Mouse (Mus musculus): ENCODE measurements around the gene Sipa1l3. TPM values are rescaled to one million over a fixed set of nuclear protein-coding genes. Genes with fewer than 3 reads are reported as not detected.
A peak's percentile ranks its signal among the peaks of the same experiment; 100 is the strongest.

Sipa1l3 gene
- polyA plus RNA-seq, 1 experiment from 2014 or later: 4.5 TPM

- H3K4me2 ChIP-seq (ENCODE audit: low read depth, low read length): peak overlapping the region; percentile 87
- peak overlapping the region; percentile 63 for H3K9ac ChIP-seq (replicated peaks; ENCODE audit: low read length)
- H3K27me3 ChIP-seq (ENCODE audit: control insufficient read depth, insufficient read depth, low read length): 0 out of 2 replicates have a peak, but pooled peaks cover 2% of the 10 kb centered on the region
- ATAC-seq (replicated peaks; ENCODE audit: insufficient number of reproducible peaks, low FRiP score, low TSS enrichment, low read depth): no peak
- peaks cover 8% of the 10 kb centered on the region for H3K4me1 ChIP-seq (ENCODE audit: control insufficient read depth, insufficient read depth, low read length)
- WGBS: under 1% methylated on average over 48 of the region's 48 CpGs
- DNase-seq (ENCODE audit: low spot score): peak; percentile 54
- peak overlapping the region; percentile 28; the same call in 1 of the 2 replicates for H3K27ac ChIP-seq (replicated peaks; ENCODE audit: low read depth, low read length)
- no peaks in the 10 kb centered on the region for H3K36me3 ChIP-seq (replicated peaks; ENCODE audit: control insufficient read depth, insufficient read depth, low read depth, low read length)
- no peaks in the 10 kb centered on the region for H3K9me3 ChIP-seq (replicated peaks; ENCODE audit: control insufficient read depth, low read length)
- peak overlapping the region; percentile 58 for H3K4me3 ChIP-seq (ENCODE audit: low read depth, low read length)
Measured at GRCm38 (mm10) chr7:29304463-29305262, 213.8 kb downstream of the Sipa1l3 start.

- Histone ChIP-seq H3K9me3 (replicated peaks; ENCODE audit: control insufficient read depth, low read length) (no peaks in the 10 kb centered on the region), H3K4me1 (ENCODE audit: control insufficient read depth, insufficient read depth, low read length) (peaks cover 8% of the 10 kb centered on the region), H3K4me3 (ENCODE audit: low read depth, low read length) (peak within 1 kb of the TSS; percentile 58), H3K4me2 (ENCODE audit: low read depth, low read length) (peak within 1 kb of the TSS; percentile 87), H3K9ac (replicated peaks; ENCODE audit: low read length) (peak within 1 kb of the TSS; percentile 63), H3K27ac (replicated peaks; ENCODE audit: low read depth, low read length) (peak within 1 kb of the TSS; percentile 28; the same call in 1 of the 2 replicates), H3K27me3 (ENCODE audit: control insufficient read depth, insufficient read depth, low read length) (0 out of 2 replicates have a peak, but pooled peaks cover 2% of the 10 kb centered on the region), H3K36me3 (replicated peaks; ENCODE audit: control insufficient read depth, insufficient read depth, low read depth, low read length) (no peaks in the 10 kb centered on the region)
- WGBS: under 1% methylated on average over 61 of the region's 67 CpGs
- peak; percentile 94 for DNase-seq (ENCODE audit: low spot score)
- ATAC-seq (replicated peaks; ENCODE audit: insufficient number of reproducible peaks, low FRiP score, low TSS enrichment, low read depth): peak; percentile 85
Measured at GRCm38 (mm10) chr7:29303738-29304462, 214.5 kb downstream of the Sipa1l3 start, which contains the start of gene Dpf1. TSS of gene Dpf1 (plus strand) at chr7:29303951.

- Histone ChIP-seq H3K9ac (replicated peaks; ENCODE audit: low read length) (no peak overlapping the region), H3K9me3 (replicated peaks; ENCODE audit: control insufficient read depth, low read length) (no peaks in the 10 kb centered on the region), H3K4me3 (ENCODE audit: low read depth, low read length) (no peak overlapping the region), H3K4me2 (ENCODE audit: low read depth, low read length) (no peak overlapping the region), H3K4me1 (ENCODE audit: control insufficient read depth, insufficient read depth, low read length) (peaks cover 8% of the 10 kb centered on the region), H3K27me3 (ENCODE audit: control insufficient read depth, insufficient read depth, low read length) (0 out of 2 replicates have a peak, but pooled peaks cover 2% of the 10 kb centered on the region), H3K36me3 (replicated peaks; ENCODE audit: control insufficient read depth, insufficient read depth, low read depth, low read length) (no peaks in the 10 kb centered on the region), H3K27ac (replicated peaks; ENCODE audit: low read depth, low read length) (no peak overlapping the region)
- no peak for ATAC-seq (replicated peaks; ENCODE audit: insufficient number of reproducible peaks, low FRiP score, low TSS enrichment, low read depth)
- DNase-seq (ENCODE audit: low spot score): no peak
- 69% methylated on average over 7 of the region's 7 CpGs for whole genome bisulfite sequencing
Measured at GRCm38 (mm10) chr7:29302641-29303040, 215.8 kb downstream of the Sipa1l3 start.

- 2% methylated on average over 7 of the region's 7 CpGs for WGBS
- H3K4me3 ChIP-seq (ENCODE audit: low read depth, low read length): no peak overlapping the region
Measured at GRCm38 (mm10) chr7:29301127-29301566, 217.3 kb downstream of the Sipa1l3 start.

GRCm38 (mm10) chr7:29296998-29297397 is 221.4 kb downstream of the Sipa1l3 start:
- H3K27me3 ChIP-seq (ENCODE audit: control insufficient read depth, insufficient read depth, low read length): no peaks in the 10 kb centered on the region
- ATAC-seq (replicated peaks; ENCODE audit: insufficient number of reproducible peaks, low FRiP score, low TSS enrichment, low read depth): no peak
- WGBS: 13% methylated on average over 10 of the region's 10 CpGs
- H3K36me3 ChIP-seq (replicated peaks; ENCODE audit: control insufficient read depth, insufficient read depth, low read depth, low read length): no peaks in the 10 kb centered on the region
- H3K4me1 ChIP-seq (ENCODE audit: control insufficient read depth, insufficient read depth, low read length): peaks cover 4% of the 10 kb centered on the region
- no peak overlapping the region for H3K27ac ChIP-seq (replicated peaks; ENCODE audit: low read depth, low read length)
- peak; percentile 86 for DNase-seq (ENCODE audit: low spot score)
- H3K4me2 ChIP-seq (ENCODE audit: low read depth, low read length): no peak overlapping the region
- H3K4me3 ChIP-seq (ENCODE audit: low read depth, low read length): no peak overlapping the region
- H3K9ac ChIP-seq (replicated peaks; ENCODE audit: low read length): no peak overlapping the region
- H3K9me3 ChIP-seq (replicated peaks; ENCODE audit: control insufficient read depth, low read length): no peaks in the 10 kb centered on the region

More at GRCm38 (mm10) chr7:29301127-29301566, 217.3 kb downstream of the Sipa1l3 start:
- ATAC-seq (replicated peaks; ENCODE audit: insufficient number of reproducible peaks, low FRiP score, low TSS enrichment, low read depth): no peak
- H3K4me2 ChIP-seq (ENCODE audit: low read depth, low read length): no peak overlapping the region
- 0 out of 2 replicates have a peak, but pooled peaks cover 2% of the 10 kb centered on the region for H3K27me3 ChIP-seq (ENCODE audit: control insufficient read depth, insufficient read depth, low read length)
- H3K9ac ChIP-seq (replicated peaks; ENCODE audit: low read length): no peak overlapping the region
- H3K27ac ChIP-seq (replicated peaks; ENCODE audit: low read depth, low read length): no peak overlapping the region
- no peaks in the 10 kb centered on the region for H3K36me3 ChIP-seq (replicated peaks; ENCODE audit: control insufficient read depth, insufficient read depth, low read depth, low read length)
- peaks cover 8% of the 10 kb centered on the region for H3K4me1 ChIP-seq (ENCODE audit: control insufficient read depth, insufficient read depth, low read length)
- no peaks in the 10 kb centered on the region for H3K9me3 ChIP-seq (replicated peaks; ENCODE audit: control insufficient read depth, low read length)
- peak; percentile 91 for DNase-seq (ENCODE audit: low spot score)

GRCm38 (mm10) chr7:29295861-29296647 is 222.4 kb downstream of the Sipa1l3 start:
- Histone ChIP-seq H3K4me2 (ENCODE audit: low read depth, low read length) (no peak overlapping the region), H3K9me3 (replicated peaks; ENCODE audit: control insufficient read depth, low read length) (no peaks in the 10 kb centered on the region), H3K27me3 (ENCODE audit: control insufficient read depth, insufficient read depth, low read length) (no peaks in the 10 kb centered on the region), H3K27ac (replicated peaks; ENCODE audit: low read depth, low read length) (no peak overlapping the region), H3K4me3 (ENCODE audit: low read depth, low read length) (no peak overlapping the region), H3K36me3 (replicated peaks; ENCODE audit: control insufficient read depth, insufficient read depth, low read depth, low read length) (no peaks in the 10 kb centered on the region), H3K9ac (replicated peaks; ENCODE audit: low read length) (no peak overlapping the region), H3K4me1 (ENCODE audit: control insufficient read depth, insufficient read depth, low read length) (peaks cover 4% of the 10 kb centered on the region)
- WGBS: 84% methylated on average over 24 of the region's 24 CpGs
- DNase-seq (ENCODE audit: low spot score): no peak
- no peak for ATAC-seq (replicated peaks; ENCODE audit: insufficient number of reproducible peaks, low FRiP score, low TSS enrichment, low read depth)

- H3K4me2 ChIP-seq (ENCODE audit: low read depth, low read length): no peak overlapping the region
- no peak overlapping the region for H3K27ac ChIP-seq (replicated peaks; ENCODE audit: low read depth, low read length)
- no peak overlapping the region for H3K9ac ChIP-seq (replicated peaks; ENCODE audit: low read length)
- peaks cover 9% of the 10 kb centered on the region for H3K4me1 ChIP-seq (ENCODE audit: control insufficient read depth, insufficient read depth, low read length)
- no peaks in the 10 kb centered on the region for H3K36me3 ChIP-seq (replicated peaks; ENCODE audit: control insufficient read depth, insufficient read depth, low read depth, low read length)
- 65% methylated on average over 13 of the region's 13 CpGs for WGBS
- ATAC-seq (replicated peaks; ENCODE audit: insufficient number of reproducible peaks, low FRiP score, low TSS enrichment, low read depth) (no peak), DNase-seq (ENCODE audit: low spot score) (no peak)
- H3K9me3 ChIP-seq (replicated peaks; ENCODE audit: control insufficient read depth, low read length): no peaks in the 10 kb centered on the region
- no peaks in the 10 kb centered on the region for H3K27me3 ChIP-seq (ENCODE audit: control insufficient read depth, insufficient read depth, low read length)
- no peak overlapping the region for H3K4me3 ChIP-seq (ENCODE audit: low read depth, low read length)
Measured at GRCm38 (mm10) chr7:29294111-29294761, 224.2 kb downstream of the Sipa1l3 start.
